Mouse (Mus musculus) gastrocnemius, postnatal 14 days (tissue): ENCODE results near the gene Fam20a. TPM values are rescaled to one million over a fixed set of nuclear protein-coding genes. Genes with fewer than 3 reads are reported as not detected.

ENCODE experiments used
- DNase-seq: peaks from one replicate; pipeline ENCODE4 v3.0.0; 2021; ENCODE audit warnings: mixed read lengths
- intact Hi-C: fragments of 180-260 bp; cut with DNase I; formaldehyde crosslinking; loops from one replicate; pipeline ENCODE4 v1.15.1; 2025; ENCODE audit warnings: low total_unique reads
- long read RNA-seq, 2 experiments: library from polyadenylated mRNA; stranded (forward); transcript quantifications; one replicate each; pipeline ENCODE4 v2.0.0; 2021
- total RNA-seq, 2 experiments: library from RNA; stranded (reverse); gene quantifications; 2 replicates each; pipeline ENCODE4 v1.2.3; 2021

The Fam20a gene
- 1 to 10 TPM; 3.5 to 4.0 TPM for total RNA-seq
- long read RNA-seq, experiment 1, partial matches to known transcripts, result 1 of 6 reads
- long read RNA-seq, experiment 1, other reads (novel, unspliced or antisense), result 1 of 6 reads
- long read RNA-seq, experiment 2, partial matches to known transcripts, result 0 of 4 reads
- long read RNA-seq, experiment 2, other reads (novel, unspliced or antisense), result 1 of 4 reads

DNA sequence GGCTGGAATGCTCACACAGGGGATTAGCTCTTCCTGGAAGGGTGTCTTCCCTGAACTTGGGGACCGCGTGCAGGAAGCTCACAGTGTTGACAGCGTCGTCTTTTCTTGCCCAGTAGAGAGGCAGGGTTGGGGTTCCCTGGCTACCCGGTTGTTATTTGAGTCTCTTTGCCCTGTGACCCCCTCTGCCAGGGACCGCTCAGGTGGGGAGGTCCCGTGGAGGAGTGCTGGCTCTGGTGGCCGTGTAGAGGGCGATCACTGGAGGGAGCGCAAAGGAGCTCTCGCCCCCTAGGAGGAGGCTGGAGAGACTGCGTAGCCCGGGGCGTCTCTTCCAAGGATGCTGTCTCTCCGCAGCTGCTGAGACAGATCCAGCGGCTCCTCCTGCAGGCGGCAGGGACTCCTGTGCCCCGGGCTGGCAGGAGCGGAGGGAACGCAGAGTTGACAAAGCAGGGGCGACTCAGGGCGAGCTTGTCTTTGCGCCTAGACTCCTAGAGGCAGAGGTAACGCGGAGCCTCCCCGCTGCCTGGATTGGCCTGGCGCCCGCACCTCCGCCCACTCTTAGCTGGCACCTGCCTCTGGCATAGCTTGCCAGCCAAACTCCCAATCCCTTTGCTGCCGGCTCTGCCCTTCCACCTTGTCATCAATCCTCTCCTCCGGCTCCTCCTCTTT lies at the start of gene Fam20a:
TSS of gene Fam20a (minus strand) at position 499 of the 666 bp plus-strand sequence.
- intact Hi-C loops, result no loop called here

DNA sequence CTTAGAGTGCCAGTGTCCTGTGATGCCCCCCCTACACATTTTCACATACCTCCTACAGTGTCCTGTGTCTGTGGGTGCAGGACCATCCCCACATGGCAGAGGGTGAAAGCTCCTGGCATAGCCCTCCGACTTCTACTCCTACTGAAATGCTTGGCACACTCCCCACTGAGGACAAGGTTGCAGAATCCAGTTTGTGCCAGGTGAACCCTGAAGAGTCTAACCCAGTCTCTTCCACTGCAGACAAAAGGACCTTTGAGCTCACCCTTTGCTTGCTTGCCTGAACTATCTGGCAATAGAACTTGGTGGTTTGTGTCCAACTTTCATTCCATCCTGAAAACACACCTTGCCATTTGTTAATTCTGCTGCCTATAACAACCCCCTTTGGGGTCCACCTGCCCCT lies 49.3 kb upstream of the Fam20a start:
- DNase-seq, result no peak
- intact Hi-C loops, result no loop called here

More for the DNA sequence above, at the start of gene Fam20a:
- DNase-seq, result peak; percentile 60

GRCm38 (mm10) chr11:109770185-109770584 lies 48.1 kb upstream of the Fam20a start:
- intact Hi-C loops, result no loop called here
- no peak for DNase-seq

DNA sequence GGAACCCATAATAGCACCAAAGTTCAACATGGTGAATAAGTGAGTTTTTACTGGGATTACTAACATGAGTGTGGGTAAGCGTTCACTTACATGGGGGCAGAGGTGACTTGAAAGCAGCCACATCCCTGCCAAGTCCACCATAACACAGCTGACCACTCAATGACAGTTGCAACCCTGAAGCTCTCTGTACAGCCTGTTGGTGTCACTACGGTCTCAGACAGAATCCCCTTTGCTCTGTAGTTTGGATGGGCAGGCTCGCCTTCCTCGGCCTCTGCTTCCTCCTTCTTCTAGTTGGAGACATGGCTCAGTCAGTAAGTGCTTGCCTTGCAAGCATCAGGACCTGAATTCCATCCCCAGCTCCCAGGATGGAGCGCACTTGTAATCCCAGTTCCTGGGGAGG lies 47.0 kb upstream of the Fam20a start:
- intact Hi-C loops, result no loop called here
- no peak for DNase-seq

- DNase-seq, result no peak
- intact Hi-C loops, result no loop called here
These were observed 38.0 kb upstream of the Fam20a start for GRCm38 (mm10) chr11:109760063-109760462.

- intact Hi-C loops, result no loop called here
- DNase-seq, result no peak
These were observed 36.6 kb upstream of the Fam20a start for GRCm38 (mm10) chr11:109758616-109759215.

DNA sequence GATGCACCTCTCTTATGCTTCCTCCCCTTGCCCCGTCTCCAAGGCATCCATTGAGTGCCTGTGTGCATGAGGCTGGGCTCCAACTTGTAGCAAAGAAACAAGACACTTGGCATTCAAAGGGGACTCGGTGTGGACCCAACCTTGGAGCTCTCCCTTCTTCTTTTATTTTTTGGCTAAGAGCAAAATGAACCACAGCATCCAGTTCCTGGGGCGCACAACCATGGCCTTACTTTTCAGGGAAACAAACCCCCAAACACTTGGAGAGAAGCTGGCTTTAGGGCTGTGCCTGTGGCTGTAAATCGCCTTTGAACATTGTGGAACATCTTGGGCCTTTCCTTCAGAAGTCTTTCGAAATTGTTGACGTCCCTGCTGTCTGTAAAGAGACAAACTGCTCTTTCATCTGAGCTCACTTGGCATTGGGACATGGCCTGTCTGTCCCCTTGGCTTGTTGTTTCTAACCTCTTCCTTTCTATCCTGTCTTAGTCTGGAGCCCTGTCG lies 32.1 kb upstream of the Fam20a start:
- intact Hi-C loops, result no loop called here
- DNase-seq, result no peak

DNA sequence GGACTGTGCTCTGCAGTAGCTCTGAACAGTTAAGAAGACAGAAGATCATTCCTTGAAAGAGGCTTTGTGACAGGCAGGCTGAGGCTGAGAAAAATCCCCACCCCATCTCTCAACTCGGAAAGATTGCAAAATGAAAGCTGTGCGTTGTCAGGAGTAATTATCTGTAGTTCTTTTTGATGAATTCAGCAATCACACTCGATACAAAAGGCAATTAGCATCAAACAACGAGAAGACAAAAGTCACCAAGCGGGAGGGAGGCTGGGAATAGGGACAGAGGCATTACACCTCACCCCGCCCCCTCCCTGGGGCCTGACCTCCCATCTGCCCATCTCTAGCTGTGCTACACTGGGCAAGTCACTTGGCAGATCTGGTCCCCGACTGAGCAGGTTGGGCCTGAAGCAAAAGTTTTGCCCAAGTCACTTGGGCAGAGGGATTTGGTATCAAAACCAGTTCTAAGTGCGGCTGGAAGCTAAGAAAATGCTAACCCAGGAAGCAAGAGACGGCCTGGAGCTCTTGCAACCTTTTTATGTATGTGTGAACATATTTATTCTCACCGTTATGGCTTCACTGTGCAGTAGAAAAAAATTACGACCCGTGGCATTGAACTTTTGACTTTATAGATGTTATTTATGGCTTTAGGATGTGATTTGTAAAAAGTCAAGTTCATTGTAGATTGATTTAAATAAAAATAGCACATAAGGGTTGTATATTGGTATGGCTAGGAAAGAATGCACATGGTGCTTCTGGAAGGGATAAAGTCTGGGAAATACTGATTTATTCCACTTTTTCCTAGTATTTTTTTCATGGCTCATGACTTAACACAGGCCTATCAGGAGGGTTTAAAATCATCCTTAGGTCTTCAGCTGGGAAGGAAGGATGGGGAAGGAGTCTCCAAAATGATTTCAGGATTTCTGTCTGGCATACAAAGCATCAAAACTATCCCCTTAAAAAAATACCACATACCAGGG lies 29.8 kb upstream of the Fam20a start:
- no peak for DNase-seq
- intact Hi-C loops, result no loop called here

DNA sequence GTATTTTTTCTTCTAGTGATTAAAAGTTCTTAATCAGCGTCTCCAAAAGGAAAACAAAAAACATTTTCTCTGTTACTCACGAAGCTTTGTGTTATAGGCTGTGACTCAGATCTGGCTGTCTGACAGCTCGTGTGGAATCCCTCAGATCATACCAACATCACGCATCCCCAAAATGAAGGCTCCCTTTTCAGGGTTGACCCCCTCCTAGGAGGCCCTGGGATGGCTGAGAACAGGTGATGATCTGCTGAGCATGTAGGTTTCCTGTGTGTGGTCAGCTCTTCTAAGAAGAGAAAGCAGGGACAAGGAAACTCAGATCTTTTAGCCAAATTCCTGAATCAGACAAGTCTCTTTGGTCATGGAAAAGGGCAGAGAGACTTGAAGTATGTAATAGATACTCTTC lies 23.1 kb upstream of the Fam20a start:
- no peak for DNase-seq
- intact Hi-C loops, result no loop called here

DNA sequence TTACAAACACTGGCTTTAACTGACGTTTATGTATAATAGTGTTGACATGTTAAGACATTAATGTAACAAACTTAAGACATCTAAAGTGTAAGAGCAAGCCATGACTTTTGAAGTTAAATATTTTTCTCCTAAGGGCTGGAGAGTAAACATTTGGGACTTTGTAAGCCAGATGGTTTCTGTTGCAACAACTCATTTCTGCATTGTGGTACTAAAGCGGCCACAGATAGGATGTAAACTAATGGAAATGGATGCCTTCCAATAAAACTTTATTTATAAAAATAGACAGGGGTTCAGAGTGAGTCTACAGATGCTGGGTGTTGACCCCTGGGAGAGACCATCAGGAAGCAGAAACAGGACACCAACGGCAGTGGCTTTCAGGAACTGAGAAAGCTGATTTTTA lies 15.9 kb upstream of the Fam20a start:
- DNase-seq, result no peak
- intact Hi-C loops, result no loop called here

DNA sequence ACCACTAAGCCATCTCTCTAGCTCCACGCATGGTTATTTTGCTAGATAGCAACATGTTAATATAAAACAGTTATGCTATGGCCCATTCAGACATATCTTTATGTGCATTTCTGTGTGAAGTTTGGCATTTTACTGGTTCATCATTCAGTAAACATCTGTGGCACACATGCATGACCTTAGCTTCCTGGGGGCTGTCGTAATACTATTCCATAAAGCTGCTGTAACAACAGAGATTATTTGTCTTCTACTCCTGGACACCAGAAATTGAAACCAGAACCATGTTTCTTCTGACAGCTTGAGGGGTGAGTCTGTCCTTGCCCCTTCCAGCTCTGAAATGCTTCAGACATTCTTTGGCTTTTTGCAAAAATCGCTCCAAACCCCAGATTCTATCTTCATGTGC lies 14.3 kb upstream of the Fam20a start:
- intact Hi-C loops, result no loop called here
- DNase-seq, result no peak

DNA sequence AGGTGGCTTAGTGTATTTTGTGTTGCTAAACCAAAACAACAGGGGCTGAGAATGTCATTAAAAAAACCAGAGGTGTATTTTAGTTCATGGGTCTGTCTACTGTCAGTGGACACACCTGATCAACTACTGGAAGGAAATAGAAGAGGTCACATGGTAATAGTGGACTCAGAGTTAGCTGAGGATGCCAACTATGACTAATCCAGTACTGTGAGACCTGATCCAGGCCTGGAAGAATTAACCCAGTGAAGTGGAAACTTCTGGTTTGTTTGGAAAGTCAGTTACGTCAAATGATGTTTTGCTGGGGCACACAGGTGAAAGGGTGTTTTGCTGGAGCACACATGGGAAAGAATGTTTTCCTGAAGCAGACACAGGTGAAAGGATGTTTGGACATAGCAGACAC lies 12.3 kb upstream of the Fam20a start:
- DNase-seq, result no peak
- intact Hi-C loops, result no loop called here

DNA sequence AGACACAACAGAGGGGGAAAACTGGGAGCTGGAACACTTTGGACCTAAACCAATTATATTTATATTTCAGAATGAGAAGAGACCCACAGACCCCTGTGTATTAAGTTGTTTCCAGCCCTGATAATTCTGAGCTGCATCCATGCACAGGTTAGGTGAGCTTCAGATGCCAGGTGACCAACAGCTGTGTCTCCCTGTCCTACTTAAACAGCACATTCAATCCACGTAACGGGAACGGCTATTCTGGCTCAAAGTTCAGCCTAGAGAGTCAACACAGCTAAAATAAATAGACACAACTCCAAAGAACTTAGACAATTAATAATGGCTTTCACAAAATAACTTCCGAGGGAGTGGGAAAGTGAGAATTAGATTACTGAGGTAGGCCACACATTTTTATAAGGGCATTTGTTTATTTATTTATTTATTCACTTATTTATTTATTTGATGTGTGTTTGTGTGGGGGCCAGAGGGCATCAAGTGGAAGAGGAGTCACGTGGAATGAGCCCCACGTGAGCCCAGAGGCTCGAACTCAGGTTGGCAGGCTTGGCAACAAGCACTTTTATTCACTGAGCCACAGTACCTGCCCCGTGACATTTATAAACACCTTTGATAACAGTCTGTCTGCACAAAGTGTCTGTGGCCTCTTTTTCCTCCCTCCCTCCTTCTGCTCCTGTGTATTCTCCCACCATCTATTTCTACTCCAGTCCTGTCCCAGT lies 10.8 kb upstream of the Fam20a start:
- no peak for DNase-seq
- intact Hi-C loops, result no loop called here

DNA sequence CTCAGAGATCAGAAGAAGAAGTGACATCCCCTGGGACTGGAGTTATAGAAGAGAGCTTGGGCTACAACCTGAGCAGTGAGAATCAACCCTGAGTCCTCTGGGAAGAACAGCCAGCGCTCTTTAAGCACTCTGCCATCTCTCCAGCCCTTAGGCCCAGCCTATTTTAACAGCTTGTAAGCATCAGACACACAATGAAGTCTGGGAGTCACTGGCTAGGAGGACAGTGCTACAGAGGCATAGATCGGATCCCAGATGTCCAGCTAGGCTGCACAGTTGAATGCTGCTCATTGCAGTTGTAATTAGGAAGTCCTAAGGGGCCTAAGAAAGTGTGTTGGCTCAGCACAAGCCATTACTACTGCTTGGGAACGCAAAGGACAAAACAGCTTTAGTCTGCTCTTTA lies 6.3 kb upstream of the Fam20a start:
- intact Hi-C loops, result no loop called here
- DNase-seq, result no peak

DNA sequence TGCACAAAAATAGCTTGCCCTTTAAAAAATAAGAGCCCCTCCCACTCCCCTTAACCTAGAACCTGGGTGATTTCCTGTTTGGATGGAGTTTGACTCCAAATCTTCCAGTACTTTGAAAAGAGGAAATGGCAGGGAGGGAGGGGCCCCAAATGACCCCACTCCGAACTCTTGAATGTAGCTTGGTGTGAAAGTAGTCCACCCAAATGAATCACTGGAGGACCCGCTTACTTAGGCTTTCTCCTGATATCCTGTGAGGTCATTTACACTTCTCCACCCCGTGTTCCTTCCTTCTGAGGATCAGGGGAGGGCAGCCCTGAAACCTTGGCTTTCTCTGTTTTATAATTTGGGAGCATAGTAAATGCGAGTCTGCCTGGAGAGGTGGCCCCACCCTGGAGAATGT lies 632 bp upstream of the Fam20a start:
- no peak for DNase-seq

GRCm38 (mm10) chr11:109721320-109721780 lies 729 bp downstream of the Fam20a start:
- peak; percentile 65 for DNase-seq
- intact Hi-C loops, result no loop called here

More for the DNA sequence above, 632 bp upstream of the Fam20a start:
- intact Hi-C loops, result no loop called here

DNA sequence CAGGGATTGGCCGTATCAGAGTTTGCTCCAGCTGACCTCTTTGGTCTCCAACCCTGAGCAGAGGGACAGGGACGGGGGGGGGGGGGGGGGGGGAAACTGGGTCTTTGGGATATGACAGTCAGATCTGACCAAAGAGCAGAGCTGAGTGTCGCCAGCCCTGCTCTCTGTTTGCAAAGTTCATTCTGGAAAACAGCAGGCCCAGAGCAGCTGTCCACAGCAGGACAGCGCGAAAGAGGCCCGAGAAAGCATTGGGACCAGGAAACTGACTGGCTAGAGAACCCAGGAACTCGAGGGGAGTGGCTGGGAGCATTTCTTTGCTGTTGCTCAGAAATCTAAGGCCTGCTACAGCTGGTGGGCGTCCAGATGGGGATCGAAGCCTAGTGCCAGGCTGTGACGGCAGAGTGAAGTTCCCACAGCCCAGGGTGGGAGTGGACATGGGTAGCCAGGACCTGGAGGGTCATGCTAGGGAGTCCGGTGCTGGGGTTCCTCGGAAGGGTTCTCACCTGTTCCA lies 1.2 kb downstream of the Fam20a start:
- peak; percentile 65 for DNase-seq
- intact Hi-C loops, result no loop called here

DNA sequence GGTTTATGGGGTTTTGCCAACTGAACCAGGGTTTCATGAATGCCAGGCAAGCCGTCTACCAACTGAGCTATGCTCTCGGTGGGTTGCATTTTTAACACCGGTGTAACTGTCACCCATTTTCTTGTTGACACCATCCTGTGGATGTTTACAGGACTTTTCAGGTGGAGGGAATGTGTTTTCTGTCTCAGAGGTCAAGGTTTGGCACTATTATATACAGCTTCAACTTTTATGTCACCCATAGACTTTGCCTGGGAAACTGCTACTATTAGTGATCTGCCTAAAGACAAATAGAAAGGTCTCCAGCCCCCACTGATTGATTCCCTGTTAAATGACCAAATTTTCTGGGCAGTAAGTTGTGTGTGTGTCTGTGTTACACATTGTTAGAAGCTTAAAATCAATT lies 2.7 kb downstream of the Fam20a start:
- intact Hi-C loops, result loop anchor here (5.0 kb wide), 1 partner anchor 42 kb away; no protein-coding TSS in a partner anchor
- DNase-seq, result no peak
